7 mouse cellular contexts compared by ENCODE assay signal in genomic region chr2:178407053-178407815, GRCm38 (mm10). TPM values are rescaled to one million over a fixed set of nuclear protein-coding genes. Genes with fewer than 3 reads are reported as not detected.
A peak's percentile ranks its signal among the peaks of the same experiment; 100 is the strongest.
DNase-seq lines count a peak whose midpoint lies in the region; ATAC-seq and TF ChIP-seq lines count a peak whose summit lies in the region.

Sycp2 (minus strand) TSS chr2:178407685.

- TF ChIP-seq POLR2A in small intestine, adult 2 months (IDR thresholded peaks at IDR 0.05; ENCODE audit: low read depth, low read length) = no peak

- H3K9ac ChIP-seq in limb, embryonic 11.5 days (ENCODE audit: low read length) = no peak within 1 kb of the TSS
- H3K9ac ChIP-seq in embryonic facial prominence, embryonic 15.5 days = no peak within 1 kb of the TSS
- no peak within 1 kb of the TSS for H3K9ac ChIP-seq in limb, embryonic 15.5 days

- WGBS in limb, embryonic 11.5 days = 79% methylated on average over 51 of the region's 52 CpGs
- WGBS in limb, embryonic 10.5 days = 82% methylated on average over 52 of the region's 52 CpGs
- 86% methylated on average over 52 of the region's 52 CpGs for WGBS in embryonic facial prominence, embryonic 15.5 days
- WGBS in limb, embryonic 15.5 days = 83% methylated on average over 52 of the region's 52 CpGs
- 87% methylated on average over 52 of the region's 52 CpGs for WGBS in small intestine, adult 2 months

- no peaks in the 10 kb centered on the region for H3K36me3 ChIP-seq in limb, embryonic 11.5 days (ENCODE audit: control insufficient read depth, insufficient read depth, low read length)
- 0 out of 2 replicates have a peak, but pooled peaks cover 5% of the 10 kb centered on the region for H3K36me3 ChIP-seq in limb, embryonic 10.5 days
- no peaks in the 10 kb centered on the region for H3K36me3 ChIP-seq in embryonic facial prominence, embryonic 15.5 days
- no peaks in the 10 kb centered on the region for H3K36me3 ChIP-seq in limb, embryonic 15.5 days
- H3K36me3 ChIP-seq in small intestine, adult 2 months (ENCODE audit: control insufficient read depth, insufficient read depth, low read length) = no peaks in the 10 kb centered on the region

- TF ChIP-seq CTCF in small intestine, adult 2 months (IDR thresholded peaks at IDR 0.05; ENCODE audit: extremely low read depth, insufficient read length, insufficient replicate concordance, low read depth, low read length) = peak; percentile 33; the same call in 1 of the 2 replicates

- ATAC-seq in limb, embryonic 11.5 days (ENCODE audit: insufficient number of reproducible peaks, low FRiP score, low TSS enrichment, low read depth) = peak; percentile 74
- peak; percentile 47; the same call in 1 of the 2 replicates for ATAC-seq in embryonic facial prominence, embryonic 15.5 days (ENCODE audit: insufficient number of reproducible peaks, low FRiP score, low TSS enrichment, low read depth)
- ATAC-seq in limb, embryonic 15.5 days (ENCODE audit: insufficient number of reproducible peaks, low FRiP score, low TSS enrichment, low read depth) = peak; percentile 63; the same call in 1 of the 2 replicates

- H3K4me1 ChIP-seq in limb, embryonic 11.5 days (ENCODE audit: control insufficient read depth, insufficient read depth, low read length) = no peaks in the 10 kb centered on the region
- H3K4me1 ChIP-seq in limb, embryonic 10.5 days = peaks cover 10% of the 10 kb centered on the region
- H3K4me1 ChIP-seq in embryonic facial prominence, embryonic 15.5 days = no peaks in the 10 kb centered on the region
- H3K4me1 ChIP-seq in limb, embryonic 15.5 days = 0 out of 2 replicates have a peak, but pooled peaks cover 2% of the 10 kb centered on the region
- no peaks in the 10 kb centered on the region for H3K4me1 ChIP-seq in small intestine, adult 2 months (ENCODE audit: control insufficient read depth, insufficient read depth, insufficient read length, low read length)

- H3K27ac ChIP-seq in limb, embryonic 11.5 days (replicated peaks; ENCODE audit: low read depth, low read length) = no peak within 1 kb of the TSS
- no peak within 1 kb of the TSS for H3K27ac ChIP-seq in limb, embryonic 10.5 days
- no peak within 1 kb of the TSS for H3K27ac ChIP-seq in embryonic facial prominence, embryonic 15.5 days (replicated peaks)
- H3K27ac ChIP-seq in limb, embryonic 15.5 days = no peak within 1 kb of the TSS
- H3K27ac ChIP-seq in small intestine, adult 2 months (ENCODE audit: insufficient read depth, low read depth, low read length) = no peak within 1 kb of the TSS

- H3K27me3 ChIP-seq in limb, embryonic 11.5 days (ENCODE audit: control insufficient read depth, insufficient read depth, low read length) = no peaks in the 10 kb centered on the region
- peaks cover 7% of the 10 kb centered on the region; the same call in 1 of the 2 replicates for H3K27me3 ChIP-seq in limb, embryonic 10.5 days (ENCODE audit: low read depth, poor library complexity, severe bottlenecking)
- H3K27me3 ChIP-seq in embryonic facial prominence, embryonic 15.5 days = no peaks in the 10 kb centered on the region
- H3K27me3 ChIP-seq in limb, embryonic 15.5 days = peaks cover 11% of the 10 kb centered on the region; the same call in 1 of the 2 replicates
- H3K27me3 ChIP-seq in small intestine, adult 2 months (ENCODE audit: control insufficient read depth, insufficient read depth, low read length) = no peaks in the 10 kb centered on the region

- peaks cover 4% of the 10 kb centered on the region; the same call in 1 of the 2 replicates for H3K9me3 ChIP-seq in limb, embryonic 11.5 days (ENCODE audit: control insufficient read depth, low read length)
- peaks cover 8% of the 10 kb centered on the region; the same call in 1 of the 2 replicates for H3K9me3 ChIP-seq in limb, embryonic 10.5 days (replicated peaks)
- no peaks in the 10 kb centered on the region for H3K9me3 ChIP-seq in embryonic facial prominence, embryonic 15.5 days (replicated peaks)
- H3K9me3 ChIP-seq in limb, embryonic 15.5 days = no peaks in the 10 kb centered on the region

- peak; percentile 25 for DNase-seq in limb, embryonic 11.5 days (ENCODE audit: low spot score)
- no peak for DNase-seq in limb, embryonic 10.5 days (ENCODE audit: low spot score)
- DNase-seq in cerebellum, adult 9-11 months = no peak
- no peak for DNase-seq in frontal cortex, postnatal 36 days (ENCODE audit: low spot score in 2 of 2)

- no peak within 1 kb of the TSS for H3K4me2 ChIP-seq in limb, embryonic 11.5 days (ENCODE audit: low read depth, severe bottlenecking)
- H3K4me2 ChIP-seq in embryonic facial prominence, embryonic 15.5 days (replicated peaks) = no peak within 1 kb of the TSS
- no peak within 1 kb of the TSS for H3K4me2 ChIP-seq in limb, embryonic 15.5 days

- H3K4me3 ChIP-seq in limb, embryonic 11.5 days (ENCODE audit: low read depth, low read length) = no peak within 1 kb of the TSS
- no peak within 1 kb of the TSS for H3K4me3 ChIP-seq in limb, embryonic 10.5 days
- no peak within 1 kb of the TSS for H3K4me3 ChIP-seq in embryonic facial prominence, embryonic 15.5 days (replicated peaks)
- H3K4me3 ChIP-seq in limb, embryonic 15.5 days = no peak within 1 kb of the TSS
- H3K4me3 ChIP-seq in small intestine, adult 2 months (ENCODE audit: low read depth, low read length) = no peak within 1 kb of the TSS

RNA-seq across cellular contexts. Expression of gene Sycp2, which starts in this region (rescaled TPM):
- polyA plus RNA-seq in limb, embryonic 11.5 days (2014; fragmentation: Nextera tagmentation; extraction: Ambion mirVana) = 0.09 and 0.20 TPM in 2 replicates
- polyA plus RNA-seq in limb, embryonic 10.5 days (2016; fragmentation: Nextera tagmentation; extraction: Ambion mirVana) = 0.04 and 0.09 TPM in 2 replicates
- 0.07 TPM in 1 of 2 replicates, not detected in the other for polyA plus RNA-seq in embryonic facial prominence, embryonic 15.5 days (2015; fragmentation: Nextera tagmentation; extraction: Ambion mirVana)
- polyA plus RNA-seq in limb, embryonic 15.5 days (2015; fragmentation: Nextera tagmentation; extraction: Ambion mirVana) = 0.06 and 0.08 TPM in 2 replicates
- not detected in 2 replicates for polyA plus RNA-seq in small intestine, adult 2 months (2012; rRNA removed)

Comparison
In these comparisons a context has a peak if more than half of its experiments do, and no peak if none do; other contexts are left out.
1. Peak in DNase-seq and ATAC-seq in limb, embryonic 11.5 days; RNA of the gene not detected or under 1 TPM.
2. Peak in ATAC-seq in embryonic facial prominence, embryonic 15.5 days; RNA of the gene not detected or under 1 TPM.
3. Peak in ATAC-seq in limb, embryonic 15.5 days; RNA of the gene not detected or under 1 TPM.